Mouse (Mus musculus) lung, adult 18-20 months (tissue): Measurements from ENCODE around the gene Ttll13.
A peak's percentile ranks its signal among the peaks of the same experiment; 100 is the strongest.

Experiments
- DNase-seq, 2 experiments: peaks; one replicate each; pipeline ENCODE4 v3.0.0; 2022; ENCODE audit warnings: mixed read lengths in 2 of 2

Ttll13 gene

DNA sequence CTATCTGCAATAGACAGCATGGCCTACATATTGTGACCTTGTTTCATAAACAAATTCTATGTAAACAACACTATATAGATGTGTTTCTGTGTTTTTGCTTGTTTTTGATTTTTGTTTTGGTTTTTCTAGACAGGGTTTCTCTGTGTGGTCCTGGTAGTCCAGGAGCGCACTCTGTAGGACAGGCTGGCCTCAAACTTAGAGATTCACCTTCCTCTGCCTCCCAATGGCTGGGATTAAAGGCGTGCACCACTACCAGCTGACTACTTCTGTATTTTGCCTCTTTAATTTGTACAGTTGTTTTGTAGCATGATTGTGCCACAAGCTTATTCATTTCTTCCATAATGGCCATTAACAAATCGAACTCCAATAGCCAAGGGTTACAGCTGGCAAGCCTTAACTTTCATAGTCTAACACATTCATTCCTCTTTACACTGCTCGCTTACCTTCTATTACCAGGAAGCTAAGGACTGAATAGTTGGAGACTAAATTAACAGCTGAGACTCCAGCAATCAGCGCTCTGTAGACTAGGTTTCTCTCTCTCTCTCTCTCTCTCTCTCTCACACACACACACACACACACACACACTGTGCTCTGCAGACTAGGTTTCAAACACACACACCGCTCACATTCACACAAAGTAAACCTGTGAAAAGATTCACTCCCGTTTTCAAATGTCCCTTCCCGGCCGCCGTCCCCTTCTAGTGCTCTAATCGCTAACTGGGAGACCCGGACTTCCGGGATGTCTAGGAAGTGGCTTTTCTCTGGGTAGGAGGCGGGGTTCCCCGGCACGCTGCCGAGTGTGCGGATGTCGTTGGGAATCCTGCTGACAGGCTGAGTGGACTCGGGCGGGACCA is 22.9 kb downstream of the Ttll13 start, which contains the start of gene Vps33b:
Gene Vps33b, plus strand, starts transcription at position 753 of the 854 bp plus-strand sequence.
- DNase-seq, result peak; percentile 96

DNA sequence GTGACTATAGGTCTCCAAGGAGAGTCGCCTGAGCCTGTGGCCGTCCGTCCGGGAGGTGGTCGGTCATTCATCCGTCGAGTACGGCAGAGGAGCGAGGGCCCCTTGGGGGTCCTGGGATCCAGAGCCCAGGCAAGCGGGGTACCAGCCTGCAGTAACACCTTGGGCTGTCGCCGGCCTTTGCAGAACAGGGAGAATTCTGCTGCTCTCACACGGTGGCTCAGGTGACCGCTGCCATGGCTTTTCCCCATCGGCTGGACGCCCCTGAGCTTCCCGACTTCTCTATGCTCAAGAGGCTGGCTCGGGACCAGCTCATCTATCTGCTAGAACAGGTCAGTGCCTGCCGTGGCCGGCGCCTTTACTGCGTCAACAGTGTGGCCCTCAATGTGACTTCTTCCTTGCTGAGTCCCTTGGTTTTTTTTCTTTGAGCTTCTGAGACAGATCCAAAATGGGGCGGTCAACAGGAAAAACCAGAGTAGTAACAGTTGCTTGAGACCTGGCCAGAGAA is 23.6 kb downstream of the Ttll13 start:
- peak in 1 of 2 experiments; percentile 59 for DNase-seq

DNA sequence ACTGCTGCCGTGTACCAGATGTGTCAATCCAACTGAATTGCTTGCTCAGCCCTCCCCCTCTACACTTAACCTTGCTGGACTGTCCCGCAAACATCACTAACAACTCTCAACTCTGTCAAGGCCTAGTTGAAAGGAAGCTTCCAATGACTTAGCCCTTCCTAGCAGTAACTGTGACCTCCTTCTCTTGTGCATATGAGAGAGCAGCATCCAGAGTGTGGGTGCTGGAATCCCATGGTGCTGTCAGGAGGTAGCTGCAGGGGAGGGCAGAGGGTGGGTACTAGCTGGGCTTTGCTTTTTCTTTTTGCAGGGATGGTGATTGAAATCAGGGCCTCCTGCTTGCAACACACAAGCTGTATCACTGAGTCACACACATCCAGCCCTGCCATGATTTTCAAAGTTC is 27.3 kb downstream of the Ttll13 start:
- no peak for DNase-seq

DNA sequence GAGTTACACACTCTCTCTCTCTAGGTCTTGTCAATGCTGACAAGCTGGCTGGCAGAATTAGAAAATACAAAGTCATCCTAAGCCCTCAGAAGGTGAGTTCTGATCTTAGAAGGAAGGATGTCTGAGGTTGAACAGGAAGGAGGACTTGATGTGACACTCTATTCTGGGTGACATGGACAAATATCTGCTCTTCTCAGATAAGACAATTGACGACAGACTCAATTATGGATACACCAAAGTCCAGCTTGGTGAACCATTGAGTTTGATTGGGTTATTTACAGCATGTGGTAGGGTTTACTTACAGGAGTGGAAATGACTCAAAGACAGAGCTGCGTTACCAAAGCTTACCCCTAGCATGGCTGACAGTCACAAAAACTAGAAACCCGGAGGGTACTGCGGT is 30.2 kb downstream of the Ttll13 start:
- DNase-seq, result no peak

GRCm38 (mm10) chr7:80280032-80280431 is 33.9 kb downstream of the Ttll13 start:
- no peak for DNase-seq

- no peak for DNase-seq
These were observed 34.8 kb downstream of the Ttll13 start for GRCm38 (mm10) chr7:80280998-80281397.

GRCm38 (mm10) chr7:80281646-80282045 is 35.5 kb downstream of the Ttll13 start:
- DNase-seq, result no peak

GRCm38 (mm10) chr7:80283226-80283918 is 37.2 kb downstream of the Ttll13 start:
- no peak for DNase-seq

GRCm38 (mm10) chr7:80284391-80284790 is 38.2 kb downstream of the Ttll13 start:
- peak; percentile 64 to 77 for DNase-seq

DNA sequence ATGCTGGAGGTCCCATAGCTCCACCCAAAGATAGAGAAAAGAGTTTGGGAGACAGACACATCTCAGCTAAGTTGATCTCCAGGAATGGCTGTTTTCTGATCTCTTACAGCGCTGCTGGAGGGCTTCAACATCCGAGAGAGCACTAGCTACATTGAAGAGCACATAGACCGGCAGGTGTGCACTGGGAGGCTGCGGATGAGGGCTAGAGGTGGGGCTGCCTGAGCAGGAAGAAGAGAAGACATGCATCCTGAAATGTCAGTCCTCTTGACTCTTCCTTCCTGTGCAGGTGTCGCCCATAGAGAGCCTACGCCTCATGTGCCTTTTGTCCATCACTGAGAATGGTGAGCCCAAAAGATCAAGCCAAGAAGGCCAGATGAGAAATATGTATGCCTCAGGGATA is 39.5 kb downstream of the Ttll13 start:
- DNase-seq, result no peak

DNA sequence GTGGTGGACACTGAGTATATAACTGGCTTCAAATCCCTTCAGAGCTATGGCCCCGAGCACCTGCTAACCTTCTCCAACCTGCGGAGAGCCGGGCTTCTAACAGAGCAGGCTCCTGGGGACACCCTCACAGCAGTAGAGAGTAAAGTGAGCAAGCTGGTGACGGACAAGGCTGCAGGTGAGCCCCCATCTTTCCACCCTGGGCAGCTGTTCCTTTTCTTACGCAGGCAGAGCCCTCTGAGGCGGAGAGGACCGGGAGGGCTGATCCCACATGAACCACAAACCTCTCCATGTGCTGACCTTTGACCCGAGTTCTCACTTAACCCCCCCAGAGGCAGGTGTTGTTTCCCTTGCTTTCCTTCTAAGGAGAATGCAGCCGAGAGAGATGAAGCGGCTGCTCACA is 41.6 kb downstream of the Ttll13 start:
- DNase-seq, result no peak

GRCm38 (mm10) chr7:80294062-80294763 is 48.0 kb downstream of the Ttll13 start, which contains the start of gene Prc1:
TSS of gene Prc1 (plus strand) at chr7:80294450.
- DNase-seq, result peak; percentile 99

DNA sequence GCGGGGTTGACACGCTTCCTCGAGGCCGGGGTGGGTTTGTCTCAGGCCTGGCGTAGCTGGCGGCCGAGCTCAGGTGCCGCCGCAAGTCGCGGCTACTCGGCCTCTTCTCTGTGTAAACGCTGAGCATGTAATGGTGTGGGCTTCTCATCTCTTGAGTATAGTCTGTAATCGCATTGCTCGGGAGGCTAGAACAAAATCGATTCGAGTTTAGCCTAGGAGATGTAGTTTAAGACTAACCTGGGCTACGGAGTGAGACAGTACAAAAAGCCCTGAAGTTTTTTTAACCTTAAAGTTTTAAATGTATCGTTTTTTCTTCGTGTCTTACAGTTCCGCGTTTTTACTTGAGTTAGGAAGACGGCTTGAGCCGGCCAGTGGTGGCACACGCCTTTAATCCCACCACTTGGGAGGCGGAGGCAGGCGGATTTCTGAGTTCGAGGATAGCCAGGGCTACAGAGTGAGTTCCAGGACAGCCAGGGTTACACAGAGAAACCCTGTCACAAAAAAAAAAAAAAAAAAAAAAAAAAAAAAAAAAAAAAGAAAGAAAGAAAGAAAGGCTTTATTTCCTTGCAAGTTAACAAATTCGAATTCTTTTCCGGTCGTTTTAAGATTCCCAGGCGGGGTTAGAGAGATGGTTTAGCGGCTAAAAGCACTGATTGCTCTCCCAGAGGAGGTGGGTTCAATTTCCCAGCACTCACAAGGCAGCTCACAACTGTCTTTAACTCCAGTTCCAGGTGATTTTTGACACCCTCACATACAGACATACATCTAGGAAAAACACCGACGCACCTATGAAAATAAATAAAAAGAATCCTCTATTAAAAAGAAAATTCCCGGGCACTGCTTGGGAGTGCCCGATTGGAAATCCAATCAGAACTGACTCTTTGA is 48.8 kb downstream of the Ttll13 start:
- DNase-seq, result no peak

GRCm38 (mm10) chr7:80296462-80296861 is 50.3 kb downstream of the Ttll13 start:
- DNase-seq, result no peak

DNA sequence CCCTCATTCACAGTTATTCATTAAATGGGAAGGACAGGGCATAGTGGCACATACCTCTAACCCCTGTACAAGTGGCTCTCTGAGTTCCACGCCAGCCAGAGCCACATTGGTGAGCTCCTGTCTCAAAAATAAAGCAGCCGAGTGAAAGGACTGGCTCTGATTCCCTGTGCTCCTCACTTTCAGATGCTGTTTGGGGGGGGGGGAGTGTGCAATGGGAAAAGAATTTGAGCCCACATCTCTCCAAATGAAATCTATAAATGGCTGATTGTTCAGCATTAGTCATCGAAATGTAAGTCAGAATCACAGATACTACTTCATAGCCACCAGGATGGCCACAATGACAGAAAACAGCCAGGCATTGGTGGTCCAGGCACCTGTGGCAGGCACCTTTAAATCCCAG is 50.9 kb downstream of the Ttll13 start:
- DNase-seq, result no peak

- DNase-seq, result no peak
These were observed 52.6 kb downstream of the Ttll13 start for GRCm38 (mm10) chr7:80298754-80299153.

DNA sequence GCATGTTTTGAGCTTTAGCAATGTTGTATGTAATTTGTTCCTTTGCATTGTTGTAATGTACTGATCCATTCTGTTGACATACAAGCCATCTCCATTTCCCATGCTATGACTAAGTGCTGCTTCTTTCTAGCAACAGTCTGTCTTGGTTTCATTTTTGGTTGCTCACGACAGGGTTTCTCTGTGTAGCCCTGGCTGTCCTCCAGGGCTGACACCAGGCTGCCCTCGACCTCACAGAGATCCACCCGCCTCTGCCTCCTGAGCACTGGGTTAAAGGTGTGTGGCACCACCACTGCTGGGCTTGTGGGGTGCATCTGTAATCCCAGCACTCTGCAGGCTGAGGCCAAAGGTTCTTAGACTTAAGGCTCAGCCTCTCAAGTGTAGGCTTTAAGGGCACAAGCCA is 53.4 kb downstream of the Ttll13 start:
- DNase-seq, result no peak

DNA sequence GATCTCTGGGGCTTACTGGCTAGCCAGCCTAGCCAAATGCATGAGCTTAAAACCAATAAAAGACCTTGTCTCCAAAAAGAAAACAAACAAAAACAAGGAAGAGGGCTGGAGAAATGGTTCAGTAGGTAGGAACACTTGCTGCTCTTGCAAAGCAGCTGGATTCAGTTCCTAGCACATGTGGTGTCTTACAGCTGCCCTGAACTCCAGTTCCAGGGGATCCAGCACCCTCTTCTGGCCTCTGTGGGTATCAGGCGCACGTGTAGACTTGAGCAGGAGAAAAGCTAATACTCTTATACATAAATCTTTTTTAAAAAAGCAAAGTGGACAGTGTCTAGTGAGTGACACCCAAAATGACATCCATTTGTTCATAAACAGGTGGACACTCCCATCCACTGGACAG is 55.3 kb downstream of the Ttll13 start:
- DNase-seq, result no peak

DNA sequence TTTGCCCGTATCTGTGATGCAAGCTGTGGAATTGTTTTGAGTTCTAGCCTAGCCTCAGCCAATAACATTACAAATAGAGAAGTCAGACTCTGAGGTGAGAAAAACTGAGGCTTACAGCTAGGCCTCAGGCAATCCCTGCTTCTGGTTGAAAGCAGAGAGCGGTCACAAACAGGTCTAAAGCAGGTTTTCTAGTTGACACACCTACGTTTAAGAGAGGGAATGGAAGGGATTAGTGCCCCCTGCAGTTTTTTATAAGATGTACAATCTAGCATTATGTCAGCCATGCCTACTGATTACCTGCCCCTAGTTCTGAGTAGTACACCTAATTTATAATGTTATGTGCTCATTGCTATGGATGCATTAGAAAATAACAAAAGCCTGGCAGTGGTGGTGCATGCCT is 61.6 kb downstream of the Ttll13 start:
- DNase-seq, result no peak
